Mouse (Mus musculus) R1 (cell line): ENCODE data around the gene Pole4.
"Not testable (repeated sequence)": the region's sequence is repeated elsewhere in the genome, so short reads cannot be mapped to it uniquely, and the experiment has no call there.

Experiments used
- DNase-seq: peaks from one replicate; pipeline ENCODE4 v3.0.0-alpha.2; 2018; ENCODE audit warnings: low read depth, low spot score

Pole4 gene

DNA sequence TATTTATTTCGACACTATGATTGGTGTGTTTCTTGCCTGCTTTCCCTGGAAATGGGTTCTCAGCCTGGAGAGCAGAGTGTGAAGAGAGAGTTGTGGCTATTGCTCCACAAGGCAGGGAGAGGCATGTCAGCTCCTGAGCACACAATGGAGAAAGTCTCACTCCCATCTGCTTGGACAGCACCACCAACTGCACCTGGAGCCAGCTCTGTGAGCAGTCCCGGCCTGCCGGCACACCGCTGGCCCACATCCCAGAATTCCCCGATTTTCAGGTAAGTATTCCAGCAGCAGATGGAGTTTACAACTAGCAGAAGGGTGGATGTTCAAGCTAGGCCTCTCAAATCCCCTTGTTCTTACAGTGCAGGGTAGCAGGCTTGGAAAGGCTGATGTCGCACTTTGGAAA is 10.1 kb upstream of the Pole4 start:
- DNase-seq = no peak

- DNase-seq = no peak
Measured at GRCm38 (mm10) chr6:82714841-82715240, 9.7 kb upstream of the Pole4 start.

- DNase-seq = peak; percentile 91
Measured at GRCm38 (mm10) chr6:82714243-82714642, 9.1 kb upstream of the Pole4 start.

GRCm38 (mm10) chr6:82707742-82708141 is 2.6 kb upstream of the Pole4 start:
- DNase-seq = no peak

GRCm38 (mm10) chr6:82707241-82707640 is 2.1 kb upstream of the Pole4 start:
- DNase-seq = no peak

GRCm38 (mm10) chr6:82703710-82704109 is 1.5 kb downstream of the Pole4 start:
- peak; percentile 97 for DNase-seq

GRCm38 (mm10) chr6:82702593-82703017 is 2.6 kb downstream of the Pole4 start:
- DNase-seq = peak; percentile 97

DNA sequence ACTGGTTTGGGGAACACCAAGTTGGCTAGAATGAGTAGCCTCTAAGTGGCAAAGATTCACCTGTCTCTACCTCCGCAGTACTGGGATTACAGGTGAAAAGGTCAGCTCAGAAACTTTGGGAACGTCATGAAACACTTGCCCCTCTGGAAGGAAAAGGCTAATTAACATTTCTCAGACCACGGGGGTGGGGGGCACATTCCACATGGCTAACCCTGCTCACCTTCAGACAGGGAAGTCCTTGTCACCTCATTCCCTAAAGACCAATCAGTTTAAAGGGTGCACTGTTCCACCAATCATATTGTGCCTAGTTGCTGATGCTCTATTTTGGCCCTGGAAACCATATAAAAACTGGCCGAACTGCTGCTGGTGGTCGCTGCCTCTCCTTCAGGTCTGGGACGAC is 3.9 kb downstream of the Pole4 start:
- peak; percentile 90 for DNase-seq

GRCm38 (mm10) chr6:82699831-82700230 is 5.3 kb downstream of the Pole4 start:
- peak; percentile 79 for DNase-seq

GRCm38 (mm10) chr6:82696736-82697135 is 8.4 kb downstream of the Pole4 start:
- peak; percentile 55 for DNase-seq

- peak; percentile 94 for DNase-seq
Measured at GRCm38 (mm10) chr6:82694668-82695067, 10.5 kb downstream of the Pole4 start.

DNA sequence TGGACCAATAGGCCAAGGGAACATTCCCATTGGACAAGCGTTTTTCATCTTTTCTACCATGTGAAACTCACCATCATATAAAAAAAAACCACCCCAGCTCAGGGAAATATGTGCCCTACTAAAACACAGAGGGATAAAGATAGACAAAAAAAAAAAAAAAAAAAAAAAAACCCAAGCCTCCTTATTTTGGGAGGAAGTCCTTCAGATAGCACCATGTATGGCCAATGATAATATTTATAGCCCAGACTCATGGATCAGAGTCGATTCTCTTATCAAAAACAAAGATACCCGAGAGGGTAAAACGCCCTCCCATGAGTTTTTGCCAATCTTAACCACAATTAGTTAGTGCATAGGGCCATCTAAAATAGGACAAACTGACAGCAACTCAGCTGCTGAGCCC is 15.7 kb downstream of the Pole4 start:
- DNase-seq = no peak

- peak; percentile 100 for DNase-seq
Measured at GRCm38 (mm10) chr6:82688586-82688985, 16.6 kb downstream of the Pole4 start.

DNA sequence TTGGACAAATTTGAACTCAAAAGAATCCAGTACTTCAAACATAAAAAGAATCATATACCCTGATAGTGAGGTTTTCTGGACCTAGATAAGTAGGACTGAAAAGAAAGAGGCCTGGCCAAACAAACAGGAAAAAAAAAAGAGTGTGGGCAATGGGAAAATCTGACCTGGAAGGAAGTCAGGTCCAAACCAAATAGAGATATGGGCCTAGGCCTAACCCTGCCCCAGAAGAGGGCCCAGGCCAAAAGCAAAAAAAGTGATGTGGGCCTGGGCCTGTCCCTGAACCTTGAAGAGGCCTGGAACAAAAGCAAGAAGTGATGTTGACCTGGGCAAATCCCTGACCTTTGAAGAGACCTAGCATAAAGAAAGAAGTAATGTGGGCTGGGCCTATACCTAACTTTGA is 21.0 kb downstream of the Pole4 start:
- no peak for DNase-seq

DNA sequence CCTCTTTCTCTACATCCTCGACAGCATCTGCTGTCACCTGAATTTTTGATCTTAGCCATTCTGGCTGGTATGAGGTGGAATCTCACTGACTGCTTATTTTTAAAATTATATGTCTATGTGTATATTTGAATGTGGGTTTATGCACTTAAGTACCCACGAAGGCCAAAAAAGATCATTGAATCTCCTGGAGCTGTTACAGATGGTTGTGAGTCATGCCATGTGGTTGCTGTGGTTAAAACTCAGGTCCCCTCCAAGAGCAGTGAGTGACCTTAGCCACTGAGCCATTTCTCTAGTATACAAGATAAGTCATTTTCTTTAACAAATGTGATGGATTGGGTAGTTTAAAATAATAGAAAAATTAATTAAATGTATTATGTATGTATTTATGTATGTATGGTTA is 25.9 kb downstream of the Pole4 start:
- DNase-seq = not testable (repeated sequence)

- not testable (repeated sequence) for DNase-seq
Measured at GRCm38 (mm10) chr6:82677629-82678028, 27.5 kb downstream of the Pole4 start.

DNA sequence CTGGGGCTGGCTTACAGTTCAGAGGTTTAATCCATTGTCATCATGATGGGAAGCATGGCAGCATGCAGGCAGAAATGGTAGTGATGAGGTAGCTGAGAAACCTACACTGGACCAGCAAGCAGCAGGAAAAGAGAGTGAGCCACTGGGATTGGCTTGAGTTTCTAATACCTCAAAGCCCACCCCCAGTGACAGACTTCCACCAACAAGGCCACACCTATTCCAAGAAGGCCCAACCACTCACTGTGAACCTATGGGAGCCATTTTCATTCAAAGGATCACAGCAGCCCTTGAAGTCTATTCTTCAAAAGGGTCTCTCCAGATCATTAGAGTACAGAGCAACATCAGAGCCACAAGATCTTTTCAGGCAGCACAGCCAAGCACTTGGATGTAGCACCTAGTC is 38.7 kb downstream of the Pole4 start:
- DNase-seq = peak; percentile 81

- no peak for DNase-seq
Measured at GRCm38 (mm10) chr6:82653169-82653525, 52.0 kb downstream of the Pole4 start.

GRCm38 (mm10) chr6:82652521-82653168 is 52.5 kb downstream of the Pole4 start:
- peak; percentile 97 for DNase-seq

DNA sequence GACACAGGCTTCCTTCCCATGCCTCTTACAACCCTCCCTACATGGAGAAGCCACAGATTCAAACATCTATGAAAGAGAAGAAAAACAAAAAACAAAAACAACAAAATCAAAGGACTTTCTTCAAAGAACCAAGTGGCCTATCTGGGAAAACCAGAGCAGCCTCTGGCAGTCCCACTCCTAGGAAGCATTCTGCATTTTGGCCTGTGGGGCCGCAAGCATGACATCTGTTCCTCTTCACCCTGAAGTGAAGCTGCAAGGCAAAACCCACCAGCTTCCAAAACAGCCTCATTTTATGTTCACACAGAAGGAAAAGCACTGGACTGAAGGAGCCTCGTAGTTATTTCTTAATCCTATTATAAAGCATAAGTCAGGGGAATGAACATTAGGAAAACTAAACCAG is 56.1 kb downstream of the Pole4 start:
- DNase-seq = peak; percentile 29

GRCm38 (mm10) chr6:82647940-82648655 is 57.1 kb downstream of the Pole4 start:
- peak; percentile 52 for DNase-seq

- DNase-seq = no peak
Measured at GRCm38 (mm10) chr6:82647001-82647400, 58.2 kb downstream of the Pole4 start.

DNA sequence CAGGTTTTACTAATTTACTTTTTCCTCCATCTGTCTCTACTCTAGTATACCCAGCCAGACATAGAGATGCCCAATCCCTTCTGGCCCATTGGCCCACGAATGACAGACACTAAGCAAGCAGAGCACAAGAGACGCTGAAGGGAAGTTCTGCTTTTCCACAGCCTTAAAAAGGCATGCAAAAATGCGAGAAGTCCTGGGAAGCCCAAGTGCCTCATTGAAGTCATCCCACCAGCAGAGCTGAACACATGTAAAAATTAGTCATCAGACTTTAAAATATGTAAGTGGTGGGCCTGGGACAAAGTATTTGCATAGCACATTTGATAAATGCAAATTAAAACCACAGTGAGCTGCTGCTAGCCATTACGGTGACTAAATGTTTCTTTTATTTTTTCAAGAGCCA is 65.1 kb downstream of the Pole4 start:
- DNase-seq = no peak
